Mouse (Mus musculus) cerebellum, postnatal 4 days (tissue): ENCODE data around the gene Siva1.

ENCODE experiments used
- DNase-seq, 2 experiments: peaks; one replicate each; pipeline ENCODE4 v3.0.0; 2022; ENCODE audit warnings: low spot score in 2 of 2, mixed read lengths in 1 of 2

Gene Siva1

DNA sequence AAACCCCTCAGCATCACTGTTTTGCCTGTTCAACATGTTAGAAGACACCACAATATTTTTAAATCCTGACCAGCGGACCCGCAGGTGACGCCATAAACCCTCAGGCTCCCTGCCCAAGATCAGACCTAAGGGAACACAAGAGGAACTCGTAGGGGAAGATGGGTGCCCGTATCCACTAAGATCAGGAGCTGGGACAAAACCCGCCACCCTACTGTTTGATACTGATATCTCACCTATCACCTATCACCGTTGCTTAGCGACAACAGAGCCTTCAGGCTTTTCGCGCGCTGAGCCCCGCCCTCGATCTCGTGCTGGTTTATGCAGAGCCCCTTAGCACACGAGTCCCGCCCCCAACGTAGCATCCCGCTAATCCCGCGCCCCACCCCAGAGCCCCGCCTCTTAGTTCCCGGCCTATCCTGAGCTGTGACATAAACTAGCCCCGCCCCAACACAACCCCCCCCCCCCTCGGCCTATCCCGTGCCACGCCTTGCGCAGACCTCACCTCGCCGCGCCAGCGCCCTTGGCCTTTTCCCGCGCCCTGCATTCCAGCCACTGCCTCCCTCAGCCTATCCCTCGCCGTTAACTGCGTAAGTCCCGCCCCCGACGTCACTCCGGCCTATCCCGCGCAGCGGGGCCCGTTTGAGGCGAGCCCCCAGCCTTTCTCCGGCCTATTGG lies at the start of gene Siva1:
Gene Siva1, plus strand, starts transcription at position 500 of the 675 bp plus-strand sequence.
- peak; percentile 91 to 97 for DNase-seq

DNA sequence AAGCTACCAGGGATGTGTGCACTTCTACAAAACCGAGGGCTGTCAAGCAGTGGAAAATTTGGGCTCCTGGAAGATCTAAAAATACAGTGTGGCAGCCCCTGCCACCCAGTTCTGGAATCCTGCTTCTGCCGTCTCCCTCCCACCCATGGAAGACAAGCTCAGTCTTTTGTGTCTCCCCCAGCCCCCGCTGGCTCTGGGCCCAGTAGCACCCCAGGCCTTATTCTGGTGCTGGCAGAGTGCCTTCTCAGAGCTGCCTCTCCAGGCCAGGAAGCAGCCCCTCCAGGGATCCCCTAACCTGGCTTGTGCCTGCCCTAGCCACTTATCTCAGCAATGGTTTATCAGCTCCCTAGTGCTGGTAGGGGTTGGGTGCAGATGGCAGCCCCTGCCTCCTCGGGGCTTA lies 49.5 kb upstream of the Siva1 start:
- no peak for DNase-seq

DNA sequence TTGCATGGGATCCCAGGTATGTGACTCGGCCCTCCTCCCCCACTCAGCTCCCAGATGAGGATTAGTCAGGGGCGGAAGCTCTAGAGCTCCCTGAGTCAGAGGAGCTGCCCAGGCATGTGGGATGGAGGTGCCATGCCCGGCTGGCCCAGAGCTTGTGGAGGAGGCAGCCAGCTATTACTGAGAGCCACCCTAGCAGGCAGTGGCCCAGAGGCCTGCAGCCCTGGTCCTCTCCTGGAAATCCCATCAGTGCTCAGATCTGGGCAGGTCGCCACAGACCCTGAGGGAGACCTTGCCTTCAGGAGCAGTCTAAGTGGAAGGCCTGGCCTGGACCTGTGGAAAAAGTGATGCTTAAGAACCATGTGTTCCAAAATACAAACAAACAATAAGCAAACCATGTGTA lies 48.9 kb upstream of the Siva1 start:
- no peak for DNase-seq

DNA sequence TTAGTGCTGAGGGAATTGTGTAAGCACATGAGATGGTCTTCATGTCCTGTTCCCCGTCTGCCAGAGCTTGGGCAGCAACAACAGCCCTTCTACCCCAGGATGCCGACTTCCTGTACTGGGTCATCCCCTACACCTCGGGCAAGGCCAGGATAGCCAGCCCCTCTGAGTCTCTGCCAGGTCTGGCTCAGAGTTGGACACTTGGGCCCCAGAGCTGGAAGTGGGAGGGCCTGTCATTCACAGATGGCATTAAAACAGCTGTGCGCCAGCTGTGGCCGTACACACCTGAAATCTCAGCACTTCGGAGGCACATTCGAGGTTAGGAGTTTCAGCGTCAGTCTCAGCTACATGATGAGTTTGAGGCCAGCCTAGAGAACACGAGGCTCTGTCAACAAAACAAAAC lies 48.0 kb upstream of the Siva1 start:
- no peak for DNase-seq

DNA sequence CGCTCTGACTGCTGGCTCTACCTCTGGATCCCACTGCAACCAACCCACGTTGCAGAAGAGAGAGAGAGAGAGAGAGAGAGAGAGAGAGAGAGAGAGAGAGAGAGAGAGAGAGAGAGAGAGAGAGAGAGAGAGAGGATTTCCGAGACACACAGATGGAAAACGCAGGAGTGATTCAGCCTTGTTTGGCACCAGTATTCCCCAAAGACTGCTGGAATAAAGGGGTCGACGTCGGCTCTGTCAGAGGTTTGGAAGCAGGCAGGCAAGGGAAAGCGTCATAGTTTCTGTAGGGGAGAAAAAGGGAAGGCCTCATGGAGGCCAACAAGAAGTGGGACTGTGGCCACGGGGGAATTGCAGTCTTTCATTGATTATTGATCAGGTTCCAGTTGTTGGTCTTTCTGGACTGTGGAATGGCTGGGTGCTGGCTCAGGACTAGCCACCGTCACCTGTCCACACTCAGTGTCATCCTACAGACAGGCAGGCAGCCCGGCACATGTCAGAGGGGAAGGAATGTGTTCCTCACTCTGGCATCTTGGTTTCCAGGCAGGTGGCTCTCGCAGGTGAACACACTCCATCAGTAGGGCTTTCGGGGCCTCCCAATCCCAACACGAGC lies 47.5 kb upstream of the Siva1 start:
- DNase-seq: no peak

DNA sequence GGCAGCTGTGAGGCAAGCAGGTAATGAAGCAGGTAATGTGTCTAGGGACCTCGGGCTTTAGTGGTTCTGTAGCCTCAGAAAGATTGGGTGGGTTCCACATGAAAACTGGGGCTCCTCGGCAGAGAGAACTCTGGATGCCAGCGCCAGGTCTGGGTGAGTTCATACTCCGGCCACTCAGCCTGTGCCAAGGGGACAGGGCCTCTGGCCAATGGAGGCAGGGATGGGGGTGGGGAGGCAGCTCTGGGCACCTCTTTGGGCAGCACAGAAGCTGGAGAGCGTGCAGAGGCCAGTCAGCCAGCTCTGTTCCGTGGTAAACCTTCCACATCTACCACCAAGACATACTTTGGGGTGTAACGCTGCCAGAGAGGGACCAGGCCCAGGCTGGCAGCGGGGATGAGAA lies 46.9 kb upstream of the Siva1 start:
- no peak for DNase-seq

DNA sequence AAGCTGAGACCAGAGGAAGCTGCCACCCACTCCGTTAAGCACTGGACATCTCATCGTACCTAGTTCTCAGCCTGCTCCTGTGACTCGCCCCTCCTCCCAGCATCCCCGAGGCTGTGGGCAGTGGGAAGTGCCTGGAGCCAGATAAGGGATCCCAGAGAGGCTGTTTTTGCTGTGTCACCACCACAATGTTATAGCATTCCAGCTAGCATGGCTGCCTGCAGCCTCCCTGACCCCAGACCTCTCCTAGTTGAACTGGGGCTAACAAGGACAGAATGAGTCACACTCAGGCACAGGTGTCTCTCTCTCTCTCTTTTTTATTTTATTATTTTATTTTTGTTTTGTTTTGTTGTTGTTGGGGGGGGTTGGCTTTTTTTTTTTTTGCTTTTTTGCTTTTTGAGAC lies 45.3 kb upstream of the Siva1 start:
- DNase-seq: no peak

DNA sequence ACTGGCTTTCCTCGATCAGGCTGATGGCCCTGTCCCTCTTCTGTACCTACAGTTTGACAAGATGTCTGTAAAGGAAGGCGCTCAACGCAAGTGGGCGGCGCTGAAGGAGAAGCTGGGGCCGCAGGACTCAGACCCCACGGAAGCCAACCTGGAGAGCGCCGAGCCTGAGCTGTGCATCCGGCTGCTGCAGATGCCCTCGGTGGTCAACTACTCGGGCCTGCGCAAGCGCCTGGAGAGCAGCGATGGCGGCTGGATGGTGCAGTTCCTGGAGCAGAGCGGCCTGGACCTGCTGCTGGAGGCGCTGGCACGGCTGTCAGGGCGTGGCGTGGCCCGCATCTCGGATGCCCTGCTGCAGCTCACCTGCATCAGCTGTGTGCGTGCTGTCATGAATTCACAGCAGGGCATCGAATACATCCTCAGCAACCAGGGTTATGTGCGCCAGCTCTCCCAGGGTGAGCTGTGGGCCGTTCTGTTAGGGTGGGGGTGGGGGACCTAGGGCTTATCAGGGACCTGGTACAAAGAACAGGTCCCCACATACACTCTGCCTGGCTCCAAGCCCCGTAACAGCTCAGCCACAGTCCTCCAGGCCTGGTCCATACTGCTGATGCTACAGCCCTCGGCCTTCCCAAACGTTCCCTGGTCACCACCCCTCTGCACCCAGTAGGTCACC lies 44.4 kb upstream of the Siva1 start:
- no peak for DNase-seq

DNA sequence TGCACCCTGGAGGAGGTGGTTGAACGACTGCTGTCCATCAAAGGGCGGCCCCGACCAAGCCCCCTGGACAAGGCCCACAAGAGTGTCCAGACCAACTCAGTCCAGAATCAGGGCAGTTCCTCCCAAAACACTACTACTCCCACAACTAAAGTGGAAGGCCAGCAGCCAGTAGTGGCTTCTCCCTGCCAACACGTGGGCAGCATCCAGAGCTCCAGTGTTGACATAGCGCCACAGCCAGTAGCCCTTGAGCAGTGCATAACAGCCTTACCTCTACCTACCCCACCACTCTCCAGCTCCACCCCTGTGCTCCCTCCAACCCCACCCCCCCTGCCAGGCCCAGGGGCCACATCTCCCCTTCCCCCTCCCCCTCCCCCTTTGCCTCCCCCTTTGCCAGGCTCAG lies 40.5 kb upstream of the Siva1 start:
- no peak for DNase-seq

DNA sequence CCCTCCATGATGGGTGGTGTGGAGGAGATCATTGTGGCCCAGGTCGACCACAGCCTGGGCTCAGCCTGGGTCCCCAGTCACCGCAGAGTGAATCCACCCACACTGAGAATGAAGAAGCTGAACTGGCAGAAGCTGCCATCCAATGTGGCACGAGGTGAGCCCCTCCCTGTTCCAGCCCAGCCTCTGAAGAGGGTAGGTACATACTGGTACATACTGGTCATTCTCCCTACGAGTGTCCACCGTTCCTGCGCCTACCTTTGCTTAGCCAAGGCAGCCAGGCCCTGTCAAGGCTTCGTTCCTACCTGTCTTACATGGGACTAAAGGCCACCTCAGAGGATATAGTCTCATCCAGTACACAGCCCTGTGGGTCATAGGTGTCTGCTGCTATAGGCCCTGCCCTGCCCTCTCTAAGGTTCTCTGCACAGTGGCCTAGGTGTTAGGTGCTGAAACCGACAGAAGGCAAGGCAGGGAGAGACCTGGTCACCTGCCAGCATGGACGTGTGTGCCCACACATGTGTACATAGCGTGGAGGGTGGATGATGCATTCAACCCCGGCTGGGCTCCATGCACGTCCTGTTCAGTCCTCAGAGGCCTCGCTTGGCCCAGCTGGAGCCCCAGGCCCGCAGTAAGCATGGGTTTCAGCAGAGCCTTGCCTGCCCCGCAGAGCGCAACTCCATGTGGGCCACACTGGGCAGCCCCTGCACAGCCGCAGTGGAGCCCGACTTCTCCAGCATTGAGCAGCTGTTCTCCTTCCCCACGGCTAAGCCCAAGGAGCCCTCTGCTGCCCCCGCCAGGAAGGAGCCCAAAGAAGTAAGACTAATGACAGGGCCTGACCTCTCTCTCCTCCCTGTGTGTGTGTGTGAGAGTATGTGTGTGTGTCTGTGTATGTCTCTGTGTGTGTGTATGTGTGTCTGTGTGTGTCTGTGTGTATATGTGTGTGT lies 39.5 kb upstream of the Siva1 start:
- peak in 1 of 2 experiments; percentile 52 for DNase-seq

DNA sequence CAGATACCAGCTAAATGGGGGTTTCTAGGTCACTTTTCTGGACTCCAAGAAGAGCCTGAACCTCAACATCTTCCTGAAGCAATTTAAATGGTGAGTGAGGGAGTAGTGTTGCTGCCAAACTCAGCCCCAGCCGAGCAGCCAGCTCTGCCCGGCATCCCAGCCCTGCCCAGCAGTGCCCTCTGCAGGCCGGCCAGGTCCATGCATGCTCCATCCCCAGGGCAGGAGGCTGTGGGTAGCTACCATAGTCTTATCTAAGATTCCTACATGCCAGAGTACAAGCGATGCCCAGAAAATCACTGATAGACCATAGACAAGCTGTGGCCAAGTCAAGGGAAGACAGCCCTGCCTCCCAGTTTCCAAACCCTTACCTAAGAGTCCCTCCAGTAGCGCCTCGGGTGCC lies 38.7 kb upstream of the Siva1 start:
- DNase-seq: peak; percentile 68 to 88

DNA sequence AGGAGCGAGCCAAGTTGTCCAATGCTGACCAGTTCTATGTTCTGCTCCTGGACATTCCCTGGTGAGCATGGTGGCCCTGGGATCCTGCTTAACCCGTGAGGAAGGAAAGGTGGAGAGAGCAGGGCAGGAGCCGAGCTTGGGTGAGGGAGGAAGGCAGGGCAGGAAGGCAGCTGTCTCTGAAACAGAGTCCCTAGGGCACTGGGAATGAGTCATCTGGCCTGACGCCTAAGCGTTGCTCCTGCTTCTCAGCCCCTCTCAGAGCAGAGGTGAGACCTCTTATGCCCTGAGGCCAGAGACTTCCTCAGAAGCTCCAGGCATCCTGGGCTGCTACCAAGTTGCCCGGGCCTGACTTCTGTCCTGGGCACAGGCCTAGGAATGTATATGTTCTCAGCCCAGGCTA lies 37.5 kb upstream of the Siva1 start:
- DNase-seq: no peak

DNA sequence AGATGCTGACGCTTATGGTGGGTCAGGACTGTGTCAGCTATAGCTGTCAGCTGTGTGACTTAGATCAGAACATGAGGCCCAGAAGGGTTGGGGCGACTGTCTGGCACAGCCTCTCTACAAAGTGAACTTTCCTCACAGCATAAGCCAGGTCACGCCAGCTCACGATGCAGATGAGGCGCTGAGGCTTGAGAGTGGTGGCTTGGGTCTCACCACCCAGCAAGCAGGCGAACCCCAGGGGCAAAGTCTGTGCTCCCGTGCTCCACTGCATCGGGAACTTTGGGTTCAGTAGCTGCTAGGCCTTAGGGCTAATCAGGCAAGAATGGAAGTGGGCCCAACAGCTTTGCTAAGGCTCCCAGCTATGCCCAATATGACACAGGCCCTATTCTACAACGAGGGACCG lies 35.4 kb upstream of the Siva1 start:
- DNase-seq: no peak

DNA sequence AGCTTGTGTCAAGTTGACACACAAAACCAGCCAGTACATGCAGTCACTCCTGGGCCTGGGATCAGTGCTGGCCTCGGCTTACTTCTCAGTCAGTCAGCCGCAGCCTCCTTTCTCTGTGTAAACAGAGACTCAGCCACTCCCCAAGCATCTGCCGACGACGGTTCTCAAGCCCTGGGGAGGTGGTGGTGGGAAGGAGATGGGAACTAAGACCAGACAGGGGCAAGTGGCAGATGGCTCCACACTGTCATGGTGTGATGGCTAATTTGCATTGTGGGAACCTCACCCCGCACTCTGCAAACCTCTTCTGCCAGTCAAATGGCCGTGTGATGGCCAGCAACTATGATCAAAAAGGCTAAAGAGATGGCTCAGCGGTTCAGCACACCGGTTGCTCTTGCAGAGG lies 27.8 kb upstream of the Siva1 start:
- no peak for DNase-seq

DNA sequence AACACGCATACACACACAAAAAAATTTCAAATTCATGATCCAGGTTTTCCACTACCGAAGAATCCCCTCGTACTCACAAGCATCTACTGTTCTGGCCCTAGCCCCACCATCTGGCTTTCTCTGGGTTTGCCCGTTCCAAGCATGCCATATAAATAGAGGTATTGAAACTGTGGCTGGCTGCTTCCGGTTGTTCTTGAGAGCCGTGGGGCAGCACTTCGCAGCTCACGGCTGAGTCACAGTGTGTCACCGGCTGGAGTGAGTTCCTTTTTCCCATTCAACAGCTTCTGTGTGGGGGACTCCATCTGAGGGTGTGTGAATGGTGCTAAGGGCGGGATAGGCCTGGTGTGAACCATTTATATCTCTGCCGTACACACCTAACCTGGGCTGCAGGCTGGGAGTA lies 27.3 kb upstream of the Siva1 start:
- DNase-seq: no peak

DNA sequence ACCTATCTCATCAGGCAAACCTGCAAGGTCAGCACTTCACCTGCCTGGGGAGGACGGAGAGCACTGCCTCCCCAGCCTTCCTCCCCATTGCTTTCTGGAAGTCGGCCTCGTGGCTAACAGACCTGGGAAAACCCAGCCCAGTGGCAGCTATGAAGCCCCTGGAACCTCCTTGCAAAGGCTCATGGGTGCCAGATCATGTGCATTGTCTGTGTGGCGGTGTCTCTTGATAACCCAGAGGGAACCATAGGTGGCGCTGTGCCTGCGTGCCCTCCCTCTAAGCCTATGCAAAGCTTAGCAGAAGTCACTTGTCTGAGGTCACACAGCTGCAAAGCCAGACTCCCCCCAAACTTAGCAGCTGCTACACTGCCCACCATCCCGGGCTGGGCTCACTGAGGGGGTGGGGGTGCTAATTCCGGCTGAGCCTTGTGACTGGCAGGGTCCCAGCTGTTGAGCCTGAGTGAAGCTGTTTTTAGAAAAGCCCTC lies 26.5 kb upstream of the Siva1 start:
- peak in 1 of 2 experiments; percentile 61 for DNase-seq

DNA sequence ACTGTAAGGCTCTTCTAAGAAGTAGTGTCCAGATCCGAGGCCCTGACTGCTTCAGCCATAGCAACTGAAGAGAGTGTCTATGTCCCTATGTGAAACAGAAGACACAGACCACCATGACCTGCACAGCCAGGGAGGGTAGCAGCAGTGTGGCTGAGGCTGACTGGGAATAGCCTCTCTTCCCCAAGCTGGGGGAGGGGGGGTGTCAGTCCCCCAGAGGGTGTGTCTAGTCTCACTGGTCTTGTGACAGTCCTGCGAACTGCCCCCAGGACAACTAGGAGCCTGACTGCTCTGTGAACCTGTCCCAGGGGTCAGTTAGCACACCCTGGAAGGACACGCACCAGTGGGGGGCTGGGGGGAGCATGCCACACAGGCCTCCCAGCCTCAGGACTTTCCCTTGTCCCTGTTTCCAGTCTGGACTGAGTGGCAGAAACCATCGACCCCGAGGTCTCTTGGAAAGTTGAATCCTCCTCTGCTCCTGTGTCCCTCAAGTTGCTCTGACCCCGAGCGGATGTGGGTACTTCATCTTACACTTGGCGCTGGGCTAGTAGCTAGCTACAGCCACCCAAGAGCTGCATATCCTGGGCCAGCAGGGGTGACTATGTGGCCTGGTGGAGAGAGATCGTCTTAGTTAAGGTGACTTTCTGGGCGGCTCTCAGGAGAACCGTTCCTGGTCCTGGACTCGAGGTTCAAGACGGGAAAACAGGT lies 25.3 kb upstream of the Siva1 start:
- DNase-seq: no peak

DNA sequence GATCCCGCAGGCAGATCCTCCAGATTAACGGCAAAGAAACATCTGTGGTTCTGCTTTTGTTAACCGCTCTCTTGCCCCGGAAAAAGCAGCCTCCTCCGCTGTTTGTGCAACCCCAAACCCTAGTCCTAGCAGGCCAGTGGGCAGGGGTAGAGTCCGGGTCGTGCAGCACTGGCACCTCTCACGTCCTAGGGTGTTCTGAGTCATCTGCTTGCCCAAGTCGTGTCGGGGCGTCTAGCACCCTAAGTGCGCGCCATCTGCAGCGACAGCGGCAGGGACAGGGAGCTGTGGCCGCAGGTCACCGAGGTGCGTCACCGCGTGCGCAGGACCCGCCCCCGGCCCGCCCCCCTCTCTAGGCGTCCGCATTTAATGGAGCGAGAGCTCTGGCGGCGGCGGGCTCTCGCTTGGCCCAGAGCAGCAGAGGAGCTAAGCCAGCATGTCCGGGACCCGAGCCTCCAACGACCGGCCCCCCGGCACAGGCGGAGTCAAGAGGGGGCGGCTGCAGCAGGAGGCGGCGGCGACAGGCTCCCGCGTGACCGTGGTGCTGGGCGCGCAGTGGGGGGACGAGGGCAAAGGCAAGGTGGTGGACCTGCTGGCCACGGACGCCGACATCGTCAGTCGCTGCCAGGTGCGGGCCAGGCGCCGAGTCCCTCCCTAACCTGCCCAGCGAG lies 24.7 kb upstream of the Siva1 start, which contains the start of gene Adssl1:
Gene Adssl1, plus strand, starts transcription at position 360 of the 668 bp plus-strand sequence.
- peak in 1 of 2 experiments; percentile 34 for DNase-seq

DNA sequence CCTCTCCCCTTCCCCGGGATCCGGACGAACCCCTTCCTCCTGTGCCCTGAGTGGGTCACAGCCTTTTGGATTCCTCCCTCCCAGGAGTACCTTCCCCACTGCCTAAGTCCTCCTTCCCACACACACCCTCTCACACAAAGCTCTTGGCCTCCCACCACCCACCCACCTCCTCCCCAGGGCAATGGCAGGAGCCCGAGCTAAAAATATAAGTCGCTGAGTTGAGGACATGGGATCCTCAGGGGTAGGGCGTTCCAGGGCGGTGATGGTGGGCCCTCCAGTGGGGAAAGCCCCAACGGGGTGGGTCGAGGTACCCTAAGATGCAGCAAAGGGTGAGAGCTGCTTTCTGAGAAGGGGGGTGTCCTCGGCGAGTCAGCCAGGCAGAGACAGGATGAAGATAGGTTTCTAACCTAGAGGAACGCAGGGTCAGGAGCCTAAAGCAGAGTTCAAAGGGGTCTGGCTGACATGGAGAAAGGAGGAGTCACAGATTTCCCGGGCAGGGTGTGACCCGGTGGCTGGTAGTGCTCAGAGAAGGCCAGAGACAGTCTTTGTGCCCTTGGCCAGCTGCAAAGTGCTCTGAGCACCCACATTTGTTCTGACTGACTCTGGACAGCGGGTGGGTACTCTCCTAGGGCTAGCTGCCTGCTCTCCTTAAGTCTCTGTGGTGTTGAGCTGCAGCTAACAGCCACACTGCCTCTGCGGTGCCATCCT lies 24.0 kb upstream of the Siva1 start:
- no peak for DNase-seq

DNA sequence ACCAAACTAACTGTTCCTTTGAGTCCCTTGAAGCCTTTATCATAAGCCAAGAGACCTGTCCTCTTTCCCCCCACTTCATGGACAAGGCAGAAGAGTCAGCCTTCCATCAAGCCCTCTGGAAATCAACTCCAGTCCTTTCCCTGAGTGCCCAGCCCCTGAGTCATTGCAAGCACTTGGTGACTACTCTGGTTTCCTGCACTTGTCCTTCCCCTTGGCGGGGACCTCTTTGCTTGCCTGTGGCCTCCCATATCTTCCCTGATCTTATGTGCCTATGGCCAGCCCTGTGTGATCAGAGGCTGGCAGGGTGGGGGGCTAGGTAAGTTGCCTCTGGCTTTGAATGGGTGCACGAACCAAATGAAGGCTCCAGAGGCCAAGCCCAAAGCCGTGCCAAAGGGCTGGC lies 22.6 kb upstream of the Siva1 start:
- no peak for DNase-seq
